Mouse (Mus musculus): Measurements from ENCODE around the gene Myh10. TPM values are rescaled to one million over a fixed set of nuclear protein-coding genes. Genes with fewer than 3 reads are reported as not detected.

The Myh10 gene
- polyA plus RNA-seq, 1 experiment, result 5.9 TPM

DNA sequence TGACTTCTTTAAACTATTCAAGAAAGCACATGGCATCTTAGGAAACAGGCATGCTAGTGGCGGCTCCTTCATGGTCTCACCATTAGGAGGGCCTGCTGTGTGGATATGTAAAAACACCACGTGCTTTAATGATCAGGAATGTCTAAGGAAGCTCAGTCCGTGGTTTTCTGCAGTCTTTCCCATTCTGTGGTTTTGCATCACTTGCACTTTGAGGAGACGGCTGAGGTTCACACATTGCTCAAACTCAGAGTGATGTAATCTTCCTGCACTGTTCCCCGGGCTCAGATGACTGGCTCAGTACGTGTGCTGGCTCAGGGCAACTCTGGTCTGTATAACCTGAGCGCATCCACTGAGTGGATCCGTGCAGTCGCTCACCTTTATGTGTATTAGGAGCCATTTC, 91.0 kb downstream of the Myh10 start:
- Histone ChIP-seq H3K4me1 (ENCODE audit: control insufficient read depth, insufficient read depth, insufficient read length) (no peaks in the 10 kb centered on the region), H3K36me3 (ENCODE audit: control insufficient read depth, insufficient read depth, low read length) (no peaks in the 10 kb centered on the region), H3K27me3 (ENCODE audit: control insufficient read depth, insufficient read depth, low read length) (no peaks in the 10 kb centered on the region), H3K27ac (ENCODE audit: insufficient read depth, low read length) (no peak overlapping the region), H3K4me3 (ENCODE audit: extremely low read depth, insufficient read depth, insufficient read length) (no peak overlapping the region)
- DNase-seq (ENCODE audit: low read depth in 1 of 2, low spot score in 2 of 2), result no peak
- TF ChIP-seq CTCF (IDR thresholded peaks at IDR 0.05; ENCODE audit: extremely low read depth, insufficient read depth, insufficient read length, insufficient replicate concordance), result no peak
- 52% methylated on average over 9 of the region's 9 CpGs for WGBS

DNA sequence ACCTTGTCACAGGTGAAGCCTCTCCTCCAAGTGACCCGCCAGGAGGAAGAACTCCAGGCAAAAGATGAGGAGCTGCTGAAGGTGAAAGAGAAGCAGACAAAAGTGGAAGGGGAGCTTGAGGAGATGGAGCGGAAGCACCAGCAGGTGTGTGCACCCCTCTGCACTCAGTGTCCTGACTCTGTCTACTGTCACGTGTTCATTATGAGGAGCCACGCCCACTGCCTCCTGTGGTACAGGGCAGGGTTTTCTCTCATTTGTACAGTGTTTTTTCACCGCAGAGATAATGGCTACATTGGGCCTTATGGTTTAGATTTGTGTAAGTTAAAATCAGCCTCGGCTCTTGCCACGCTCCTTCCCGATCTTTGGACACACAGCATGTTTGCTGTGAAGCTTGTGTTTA, 94.5 kb downstream of the Myh10 start:
- no peak overlapping the region for H3K27ac ChIP-seq (ENCODE audit: insufficient read depth, low read length)
- H3K36me3 ChIP-seq (ENCODE audit: control insufficient read depth, insufficient read depth, low read length), result no peaks in the 10 kb centered on the region
- no peaks in the 10 kb centered on the region for H3K4me1 ChIP-seq (ENCODE audit: control insufficient read depth, insufficient read depth, insufficient read length)
- no peak overlapping the region for H3K4me3 ChIP-seq (ENCODE audit: extremely low read depth, insufficient read depth, insufficient read length)
- 78% methylated on average over 8 of the region's 8 CpGs for WGBS
- DNase-seq (ENCODE audit: low read depth in 1 of 2, low spot score in 2 of 2), result no peak
- H3K27me3 ChIP-seq (ENCODE audit: control insufficient read depth, insufficient read depth, low read length), result no peaks in the 10 kb centered on the region
- TF ChIP-seq POLR2A (IDR thresholded peaks at IDR 0.05; ENCODE audit: low read depth, low read length) (no peak), CTCF (IDR thresholded peaks at IDR 0.05; ENCODE audit: extremely low read depth, insufficient read depth, insufficient read length, insufficient replicate concordance) (no peak)

DNA sequence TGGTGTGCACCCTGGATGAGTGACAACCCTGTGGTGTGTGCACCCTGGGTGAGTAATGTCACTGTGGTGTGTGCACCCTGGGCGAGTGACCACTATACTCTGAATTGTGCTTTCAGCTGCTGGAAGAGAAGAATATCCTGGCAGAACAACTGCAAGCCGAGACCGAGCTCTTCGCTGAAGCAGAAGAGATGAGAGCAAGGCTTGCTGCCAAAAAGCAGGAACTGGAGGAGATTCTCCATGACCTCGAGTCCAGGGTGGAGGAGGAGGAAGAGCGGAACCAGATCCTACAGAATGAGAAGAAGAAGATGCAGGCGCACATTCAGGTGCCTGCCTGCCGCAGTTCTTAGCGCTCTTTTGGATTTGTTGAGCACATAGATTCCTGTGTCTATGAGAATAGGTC, 95.9 kb downstream of the Myh10 start:
- no peak overlapping the region for H3K4me3 ChIP-seq (ENCODE audit: extremely low read depth, insufficient read depth, insufficient read length)
- H3K36me3 ChIP-seq (ENCODE audit: control insufficient read depth, insufficient read depth, low read length), result no peaks in the 10 kb centered on the region
- WGBS, result 90% methylated on average over 9 of the region's 9 CpGs

DNA sequence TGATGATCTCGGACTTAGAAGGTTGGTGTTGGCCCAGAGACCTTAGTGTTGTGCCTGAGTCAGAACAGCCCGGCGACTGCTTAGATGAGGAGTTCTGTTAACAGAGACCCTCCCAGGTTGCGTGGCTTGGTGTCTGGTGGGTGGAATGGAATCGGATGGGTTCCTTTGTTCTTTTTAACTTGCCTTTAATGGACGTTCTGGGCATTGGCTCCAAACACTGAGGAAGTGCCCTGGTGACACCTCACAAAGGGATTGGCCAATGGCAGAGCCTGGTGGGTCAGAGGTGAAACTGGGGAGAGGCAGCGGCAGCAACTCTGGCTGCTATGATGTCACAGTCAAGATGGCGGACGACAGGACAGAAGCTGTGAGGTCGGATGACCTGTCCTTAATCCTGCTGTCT, 99.4 kb downstream of the Myh10 start:
- no peaks in the 10 kb centered on the region for H3K27me3 ChIP-seq (ENCODE audit: control insufficient read depth, insufficient read depth, low read length)
- WGBS, result 94% methylated on average over 10 of the region's 10 CpGs
- TF ChIP-seq CTCF (IDR thresholded peaks at IDR 0.05; ENCODE audit: extremely low read depth, insufficient read depth, insufficient read length, insufficient replicate concordance), result no peak
- no peak for TF ChIP-seq POLR2A (IDR thresholded peaks at IDR 0.05; ENCODE audit: low read depth, low read length)
- H3K36me3 ChIP-seq (ENCODE audit: control insufficient read depth, insufficient read depth, low read length), result no peaks in the 10 kb centered on the region
- no peaks in the 10 kb centered on the region for H3K4me1 ChIP-seq (ENCODE audit: control insufficient read depth, insufficient read depth, insufficient read length)
- no peak overlapping the region for H3K4me3 ChIP-seq (ENCODE audit: extremely low read depth, insufficient read depth, insufficient read length)
- DNase-seq (ENCODE audit: low read depth in 1 of 2, low spot score in 2 of 2), result no peak
- H3K27ac ChIP-seq (ENCODE audit: insufficient read depth, low read length), result no peak overlapping the region

More for the DNA sequence above, 95.9 kb downstream of the Myh10 start:
- TF ChIP-seq CTCF (IDR thresholded peaks at IDR 0.05; ENCODE audit: extremely low read depth, insufficient read depth, insufficient read length, insufficient replicate concordance), result no peak
- no peak for TF ChIP-seq POLR2A (IDR thresholded peaks at IDR 0.05; ENCODE audit: low read depth, low read length)
- no peak for DNase-seq (ENCODE audit: low read depth in 1 of 2, low spot score in 2 of 2)
- Histone ChIP-seq H3K4me1 (ENCODE audit: control insufficient read depth, insufficient read depth, insufficient read length) (no peaks in the 10 kb centered on the region), H3K27me3 (ENCODE audit: control insufficient read depth, insufficient read depth, low read length) (no peaks in the 10 kb centered on the region), H3K27ac (ENCODE audit: insufficient read depth, low read length) (no peak overlapping the region)

DNA sequence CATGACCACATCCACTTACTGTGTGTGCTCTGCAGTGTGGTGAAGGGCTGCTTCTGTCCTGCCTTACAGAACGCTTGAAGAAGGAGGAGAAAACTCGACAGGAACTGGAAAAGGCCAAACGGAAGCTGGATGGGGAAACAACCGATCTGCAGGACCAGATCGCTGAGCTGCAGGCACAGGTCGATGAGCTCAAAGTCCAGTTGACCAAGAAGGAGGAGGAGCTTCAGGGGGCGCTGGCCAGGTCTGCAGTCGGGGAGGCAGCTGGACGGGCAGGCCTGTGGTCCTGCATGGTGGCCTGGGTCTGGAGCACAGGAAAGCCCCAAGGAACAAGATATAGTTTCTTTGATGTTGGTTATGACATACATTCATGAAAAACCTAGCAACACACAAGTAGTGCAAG, 100.4 kb downstream of the Myh10 start:
- DNase-seq (ENCODE audit: low read depth in 1 of 2, low spot score in 2 of 2), result no peak
- Histone ChIP-seq H3K27me3 (ENCODE audit: control insufficient read depth, insufficient read depth, low read length) (no peaks in the 10 kb centered on the region), H3K4me3 (ENCODE audit: extremely low read depth, insufficient read depth, insufficient read length) (no peak overlapping the region), H3K4me1 (ENCODE audit: control insufficient read depth, insufficient read depth, insufficient read length) (no peaks in the 10 kb centered on the region), H3K36me3 (ENCODE audit: control insufficient read depth, insufficient read depth, low read length) (no peaks in the 10 kb centered on the region), H3K27ac (ENCODE audit: insufficient read depth, low read length) (no peak overlapping the region)
- TF ChIP-seq POLR2A (IDR thresholded peaks at IDR 0.05; ENCODE audit: low read depth, low read length) (no peak), CTCF (IDR thresholded peaks at IDR 0.05; ENCODE audit: extremely low read depth, insufficient read depth, insufficient read length, insufficient replicate concordance) (no peak)
- WGBS, result 94% methylated on average over 9 of the region's 9 CpGs

GRCm38 (mm10) chr11:68798258-68798657, 106.9 kb downstream of the Myh10 start:
- H3K36me3 ChIP-seq (ENCODE audit: control insufficient read depth, insufficient read depth, low read length), result no peaks in the 10 kb centered on the region
- no peak for TF ChIP-seq POLR2A (IDR thresholded peaks at IDR 0.05; ENCODE audit: low read depth, low read length)
- no peak for TF ChIP-seq CTCF (IDR thresholded peaks at IDR 0.05; ENCODE audit: extremely low read depth, insufficient read depth, insufficient read length, insufficient replicate concordance)
- no peak for DNase-seq (ENCODE audit: low read depth in 1 of 2, low spot score in 2 of 2)
- no peaks in the 10 kb centered on the region for H3K4me1 ChIP-seq (ENCODE audit: control insufficient read depth, insufficient read depth, insufficient read length)
- 97% methylated on average over 10 of the region's 10 CpGs for WGBS
- no peak overlapping the region for H3K27ac ChIP-seq (ENCODE audit: insufficient read depth, low read length)
- no peak overlapping the region for H3K4me3 ChIP-seq (ENCODE audit: extremely low read depth, insufficient read depth, insufficient read length)
- no peaks in the 10 kb centered on the region for H3K27me3 ChIP-seq (ENCODE audit: control insufficient read depth, insufficient read depth, low read length)

DNA sequence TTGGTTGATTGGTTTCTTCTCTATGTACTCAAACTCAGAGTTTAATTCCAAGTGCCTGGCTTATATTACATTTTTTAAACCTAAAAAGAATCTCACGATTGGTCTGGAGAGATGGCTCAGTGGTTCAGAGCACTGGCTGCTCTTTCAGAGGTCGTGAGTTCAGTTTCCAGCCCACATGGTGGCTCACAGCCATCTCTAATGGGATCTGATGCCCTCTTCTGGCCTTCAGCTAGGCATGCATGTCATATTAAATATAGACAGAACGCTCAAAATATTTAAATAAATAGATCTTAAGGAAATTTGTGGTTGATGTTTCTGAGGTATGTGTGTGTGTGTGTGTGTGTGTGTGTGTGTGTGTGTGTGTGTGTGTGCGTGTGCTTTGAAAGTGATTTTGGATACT, 113.8 kb downstream of the Myh10 start:
- no peak for DNase-seq (ENCODE audit: low read depth in 1 of 2, low spot score in 2 of 2)
- TF ChIP-seq POLR2A (IDR thresholded peaks at IDR 0.05; ENCODE audit: low read depth, low read length) (no peak), CTCF (IDR thresholded peaks at IDR 0.05; ENCODE audit: extremely low read depth, insufficient read depth, insufficient read length, insufficient replicate concordance) (no peak)
- H3K36me3 ChIP-seq (ENCODE audit: control insufficient read depth, insufficient read depth, low read length), result no peaks in the 10 kb centered on the region
- WGBS, result 34% methylated on average over 4 of the region's 4 CpGs
- H3K4me3 ChIP-seq (ENCODE audit: extremely low read depth, insufficient read depth, insufficient read length), result no peak overlapping the region
- no peaks in the 10 kb centered on the region for H3K4me1 ChIP-seq (ENCODE audit: control insufficient read depth, insufficient read depth, insufficient read length)
- no peak overlapping the region for H3K27ac ChIP-seq (ENCODE audit: insufficient read depth, low read length)
- no peaks in the 10 kb centered on the region for H3K27me3 ChIP-seq (ENCODE audit: control insufficient read depth, insufficient read depth, low read length)

Data from spleen, adult 2 months (tissue).